Mouse (Mus musculus) cerebellum, adult (tissue): ENCODE results near the gene Mup16.
"Not testable (repeated sequence)": the region's sequence is repeated elsewhere in the genome, so short reads cannot be mapped to it uniquely, and the experiment has no call there.

Experiments used
- ATAC-seq: cut with Nextera tagmentation; 2 replicates; pipeline ENCODE4 v1.9.2; 2017; ENCODE audit warnings: mild to moderate bottlenecking, moderate library complexity, mixed read lengths; ENCODE audit not compliant: insufficient number of reproducible peaks, low FRiP score, low TSS enrichment

Mup16 gene

GRCm38 (mm10) chr4:61519431-61519830, at the start of gene Mup16:
Mup16 (minus strand) TSS chr4:61519531.
- not testable (repeated sequence) for ATAC-seq

- ATAC-seq = not testable (repeated sequence)
Observed at GRCm38 (mm10) chr4:61555887-61556286, 36.6 kb upstream of the Mup16 start.
